Mouse (Mus musculus) liver, embryonic 11.5 days (tissue): Measurements from ENCODE around the gene Cfap126. TPM values are rescaled to one million over a fixed set of nuclear protein-coding genes. Genes with fewer than 3 reads are reported as not detected.

ENCODE experiments used
- ATAC-seq: fragments of 200-750 bp; cut with Nextera tagmentation; replicated peaks from 2 replicates; pipeline ENCODE4 v1.8.0; 2017; ENCODE audit warnings: moderate number of reproducible peaks, mild to moderate bottlenecking, moderate TSS enrichment, moderate library complexity; ENCODE audit not compliant: low FRiP score
- DNase-seq: peaks from one replicate; pipeline ENCODE4 v3.0.0-alpha.2; 2017; ENCODE audit warnings: low spot score
- H3K27ac ChIP-seq: fragments of 300-500 bp; sonication (generic); 2 replicates; pipeline ENCODE4 v1.5.1; 2014; ENCODE audit warnings: mild to moderate bottlenecking, low read depth, low read length, control low read depth
- H3K27me3 ChIP-seq: fragments of 300-500 bp; sonication (generic); replicated peaks from 2 replicates; pipeline ENCODE4 v1.6.1; 2014; ENCODE audit warnings: low read length, mixed read lengths; ENCODE audit not compliant: control insufficient read depth, insufficient read depth
- H3K36me3 ChIP-seq: fragments of 300-500 bp; sonication (generic); 2 replicates; pipeline ENCODE4 v1.6.1; 2014; ENCODE audit warnings: mild to moderate bottlenecking, low read length, moderate library complexity, mixed read lengths; ENCODE audit not compliant: control insufficient read depth, insufficient read depth
- H3K4me1 ChIP-seq: fragments of 300-500 bp; sonication (generic); replicated peaks from 2 replicates; pipeline ENCODE4 v1.6.1; 2014; ENCODE audit warnings: low read length, mixed read lengths; ENCODE audit not compliant: control insufficient read depth, insufficient read depth
- H3K4me2 ChIP-seq: fragments of 300-500 bp; sonication (generic); 2 replicates; pipeline ENCODE4 v1.6.1; 2014; ENCODE audit warnings: mild to moderate bottlenecking, control low read depth, moderate library complexity
- H3K4me3 ChIP-seq: fragments of 300-500 bp; sonication (generic); 2 replicates; pipeline ENCODE4 v1.5.1; 2014; ENCODE audit warnings: low read depth, low read length, control low read depth
- H3K9ac ChIP-seq: fragments of 300-500 bp; sonication (generic); 2 replicates; pipeline ENCODE4 v1.6.1; 2014; ENCODE audit warnings: low read depth, low read length, control low read depth
- H3K9me3 ChIP-seq: fragments of 300-500 bp; sonication (generic); 2 replicates; pipeline ENCODE4 v1.6.1; 2016; ENCODE audit warnings: low read length, inconsistent platforms, mixed read lengths; ENCODE audit not compliant: control insufficient read depth
- WGBS: fragments of 180-500 bp; shearing (Covaris S2); extraction: QIAGEN DNeasy Blood & Tissue Kit; methylation state at CpG from one replicate; pipeline ENCODE4 v1.1.7; 2014; 5-methylcytosine and 5-hydroxymethylcytosine counted together
- polyA plus RNA-seq: library from polyadenylated mRNA; unstranded; fragments of >200 nt; fragmentation: Nextera tagmentation; extraction: Ambion mirVana; gene quantifications from 2 replicates; pipeline ENCODE4 v1.2.1, GENCODE M21; 2014

The Cfap126 gene
- polyA plus RNA-seq, 1 experiment from 2014 or later: 2.2 TPM

GRCm38 (mm10) chr1:171151966-171152365 lies 38.2 kb downstream of the Cfap126 start:
- DNase-seq (no peak), ATAC-seq (no peak)
- no peak overlapping the region for H3K4me2 ChIP-seq
- H3K36me3 ChIP-seq: no peaks in the 10 kb centered on the region
- WGBS: 87% methylated on average over 4 of the region's 4 CpGs
- H3K4me1 ChIP-seq: peaks cover 6% of the 10 kb centered on the region
- H3K9ac ChIP-seq: no peak overlapping the region
- H3K27ac ChIP-seq: no peak overlapping the region
- no peak overlapping the region for H3K4me3 ChIP-seq
- H3K27me3 ChIP-seq: peaks cover 14% of the 10 kb centered on the region; the same call in 1 of the 2 replicates
- no peaks in the 10 kb centered on the region for H3K9me3 ChIP-seq

GRCm38 (mm10) chr1:171156644-171157043 lies 42.9 kb downstream of the Cfap126 start:
- H3K27ac ChIP-seq: no peak overlapping the region

GRCm38 (mm10) chr1:171157965-171158364 lies 44.2 kb downstream of the Cfap126 start:
- no peak overlapping the region for H3K4me3 ChIP-seq
- peaks cover 38% of the 10 kb centered on the region for H3K27me3 ChIP-seq
- no peak overlapping the region for H3K4me2 ChIP-seq
- H3K36me3 ChIP-seq: no peaks in the 10 kb centered on the region
- H3K9ac ChIP-seq: no peak overlapping the region
- DNase-seq: no peak
- H3K9me3 ChIP-seq: no peaks in the 10 kb centered on the region
- H3K27ac ChIP-seq: no peak overlapping the region
- H3K4me1 ChIP-seq: peaks cover 3% of the 10 kb centered on the region; the same call in 1 of the 2 replicates
- no peak for ATAC-seq

More at GRCm38 (mm10) chr1:171156644-171157043, 42.9 kb downstream of the Cfap126 start:
- Histone ChIP-seq H3K4me2 (no peak overlapping the region), H3K9ac (no peak overlapping the region), H3K36me3 (no peaks in the 10 kb centered on the region), H3K27me3 (peaks cover 38% of the 10 kb centered on the region), H3K4me1 (peaks cover 3% of the 10 kb centered on the region; the same call in 1 of the 2 replicates), H3K4me3 (no peak overlapping the region), H3K9me3 (no peaks in the 10 kb centered on the region)
- DNase-seq (no peak), ATAC-seq (no peak)
- whole genome bisulfite sequencing: 68% methylated on average over 3 of the region's 3 CpGs

GRCm38 (mm10) chr1:171159485-171159975 lies 45.8 kb downstream of the Cfap126 start:
- Histone ChIP-seq H3K9ac (no peak overlapping the region), H3K4me3 (peak overlapping the region; percentile 18), H3K27me3 (peaks cover 38% of the 10 kb centered on the region), H3K36me3 (no peaks in the 10 kb centered on the region), H3K27ac (no peak overlapping the region), H3K4me2 (peak overlapping the region; percentile 56), H3K9me3 (no peaks in the 10 kb centered on the region), H3K4me1 (peaks cover 3% of the 10 kb centered on the region; the same call in 1 of the 2 replicates)
- WGBS: 4% methylated on average over 15 of the region's 15 CpGs
- ATAC-seq (no peak), DNase-seq (no peak)

- ATAC-seq (no peak), DNase-seq (no peak)
- H3K27ac ChIP-seq: no peak overlapping the region
- H3K4me1 ChIP-seq: peaks cover 3% of the 10 kb centered on the region; the same call in 1 of the 2 replicates
- no peaks in the 10 kb centered on the region for H3K9me3 ChIP-seq
- WGBS: 82% methylated on average over 3 of the region's 3 CpGs
- peaks cover 23% of the 10 kb centered on the region for H3K27me3 ChIP-seq
- H3K9ac ChIP-seq: no peak overlapping the region
- H3K36me3 ChIP-seq: no peaks in the 10 kb centered on the region
- no peak overlapping the region for H3K4me2 ChIP-seq
- H3K4me3 ChIP-seq: no peak overlapping the region
Measured at GRCm38 (mm10) chr1:171162526-171162925, 48.8 kb downstream of the Cfap126 start.

GRCm38 (mm10) chr1:171164258-171164657 lies 50.5 kb downstream of the Cfap126 start:
- peaks cover 12% of the 10 kb centered on the region for H3K27me3 ChIP-seq
- 33% methylated on average over 3 of the region's 3 CpGs for WGBS
- H3K9ac ChIP-seq: no peak overlapping the region
- peaks cover 3% of the 10 kb centered on the region; the same call in 1 of the 2 replicates for H3K4me1 ChIP-seq
- no peaks in the 10 kb centered on the region for H3K36me3 ChIP-seq
- no peak for ATAC-seq
- H3K4me2 ChIP-seq: no peak overlapping the region
- H3K4me3 ChIP-seq: no peak overlapping the region
- H3K9me3 ChIP-seq: no peaks in the 10 kb centered on the region
- no peak overlapping the region for H3K27ac ChIP-seq
- no peak for DNase-seq

GRCm38 (mm10) chr1:171165629-171166345 lies 52.1 kb downstream of the Cfap126 start:
- ATAC-seq (no peak), DNase-seq (no peak)
- Histone ChIP-seq H3K36me3 (no peaks in the 10 kb centered on the region), H3K27ac (no peak overlapping the region), H3K9me3 (no peaks in the 10 kb centered on the region), H3K4me3 (no peak overlapping the region), H3K27me3 (no peaks in the 10 kb centered on the region), H3K4me2 (no peak overlapping the region), H3K9ac (no peak overlapping the region), H3K4me1 (no peaks in the 10 kb centered on the region)
- WGBS: 40% methylated on average over 5 of the region's 5 CpGs

GRCm38 (mm10) chr1:171168906-171169305 lies 55.2 kb downstream of the Cfap126 start:
- H3K4me3 ChIP-seq: no peak overlapping the region
- ATAC-seq: no peak
- no peak for DNase-seq
- H3K4me1 ChIP-seq: no peaks in the 10 kb centered on the region
- no peaks in the 10 kb centered on the region for H3K27me3 ChIP-seq
- H3K36me3 ChIP-seq: no peaks in the 10 kb centered on the region
- whole genome bisulfite sequencing: 80% methylated on average over 12 of the region's 12 CpGs
- H3K9ac ChIP-seq: no peak overlapping the region
- no peak overlapping the region for H3K27ac ChIP-seq
- H3K4me2 ChIP-seq: no peak overlapping the region
- H3K9me3 ChIP-seq: no peaks in the 10 kb centered on the region

GRCm38 (mm10) chr1:171169913-171170312 lies 56.2 kb downstream of the Cfap126 start:
- Histone ChIP-seq H3K4me1 (no peaks in the 10 kb centered on the region), H3K27ac (no peak overlapping the region), H3K4me3 (no peak overlapping the region), H3K36me3 (no peaks in the 10 kb centered on the region), H3K9ac (no peak overlapping the region), H3K4me2 (no peak overlapping the region), H3K27me3 (no peaks in the 10 kb centered on the region), H3K9me3 (no peaks in the 10 kb centered on the region)
- DNase-seq (no peak), ATAC-seq (no peak)
- WGBS: 51% methylated on average over 3 of the region's 3 CpGs
